Mouse (Mus musculus): ENCODE results near the gene Slc5a4b. TPM values are rescaled to one million over a fixed set of nuclear protein-coding genes. Genes with fewer than 3 reads are reported as not detected.
"Not testable (repeated sequence)": the region's sequence is repeated elsewhere in the genome, so short reads cannot be mapped to it uniquely, and the experiment has no call there.

Gene Slc5a4b
- total RNA-seq (2017) = not detected in 2 replicates

- ATAC-seq (replicated peaks in 1 of 2; ENCODE audit: insufficient read depth in 1 of 2, low FRiP score in 2 of 2, low TSS enrichment in 1 of 2, low read depth in 1 of 2, poor library complexity in 2 of 2, severe bottlenecking in 2 of 2) = no peak
Measured at GRCm38 (mm10) chr10:76110861-76111260, at the start of gene Slc5a4b. Gene Slc5a4b, minus strand, starts transcription at chr10:76110961.

GRCm38 (mm10) chr10:76158009-76158408 lies 47.2 kb upstream of the Slc5a4b start:
- no peak for ATAC-seq (replicated peaks in 1 of 2; ENCODE audit: insufficient read depth in 1 of 2, low FRiP score in 2 of 2, low TSS enrichment in 1 of 2, low read depth in 1 of 2, poor library complexity in 2 of 2, severe bottlenecking in 2 of 2)

- ATAC-seq (replicated peaks in 1 of 2; ENCODE audit: insufficient read depth in 1 of 2, low FRiP score in 2 of 2, low TSS enrichment in 1 of 2, low read depth in 1 of 2, poor library complexity in 2 of 2, severe bottlenecking in 2 of 2) = no peak
Measured at GRCm38 (mm10) chr10:76157528-76157927, 46.8 kb upstream of the Slc5a4b start.

- no peak for ATAC-seq (replicated peaks in 1 of 2; ENCODE audit: insufficient read depth in 1 of 2, low FRiP score in 2 of 2, low TSS enrichment in 1 of 2, low read depth in 1 of 2, poor library complexity in 2 of 2, severe bottlenecking in 2 of 2)
Measured at GRCm38 (mm10) chr10:76155911-76156310, 45.1 kb upstream of the Slc5a4b start.

GRCm38 (mm10) chr10:76147278-76147677 lies 36.5 kb upstream of the Slc5a4b start, which contains the start of gene Slc5a4a:
Gene Slc5a4a, plus strand, starts transcription at chr10:76147451.
- no peak for ATAC-seq (replicated peaks in 1 of 2; ENCODE audit: insufficient read depth in 1 of 2, low FRiP score in 2 of 2, low TSS enrichment in 1 of 2, low read depth in 1 of 2, poor library complexity in 2 of 2, severe bottlenecking in 2 of 2)

- no peak for ATAC-seq (replicated peaks in 1 of 2; ENCODE audit: insufficient read depth in 1 of 2, low FRiP score in 2 of 2, low TSS enrichment in 1 of 2, low read depth in 1 of 2, poor library complexity in 2 of 2, severe bottlenecking in 2 of 2)
Measured at GRCm38 (mm10) chr10:76146846-76147245, 36.1 kb upstream of the Slc5a4b start.

GRCm38 (mm10) chr10:76136318-76136717 lies 25.6 kb upstream of the Slc5a4b start:
- no peak for ATAC-seq (replicated peaks in 1 of 2; ENCODE audit: insufficient read depth in 1 of 2, low FRiP score in 2 of 2, low TSS enrichment in 1 of 2, low read depth in 1 of 2, poor library complexity in 2 of 2, severe bottlenecking in 2 of 2)

GRCm38 (mm10) chr10:76132506-76132905 lies 21.7 kb upstream of the Slc5a4b start:
- no peak for ATAC-seq (replicated peaks in 1 of 2; ENCODE audit: insufficient read depth in 1 of 2, low FRiP score in 2 of 2, low TSS enrichment in 1 of 2, low read depth in 1 of 2, poor library complexity in 2 of 2, severe bottlenecking in 2 of 2)

- no peak for ATAC-seq (replicated peaks in 1 of 2; ENCODE audit: insufficient read depth in 1 of 2, low FRiP score in 2 of 2, low TSS enrichment in 1 of 2, low read depth in 1 of 2, poor library complexity in 2 of 2, severe bottlenecking in 2 of 2)
Measured at GRCm38 (mm10) chr10:76121495-76121894, 10.7 kb upstream of the Slc5a4b start.

GRCm38 (mm10) chr10:76120124-76120711 lies 9.5 kb upstream of the Slc5a4b start:
- ATAC-seq (replicated peaks in 1 of 2; ENCODE audit: insufficient read depth in 1 of 2, low FRiP score in 2 of 2, low TSS enrichment in 1 of 2, low read depth in 1 of 2, poor library complexity in 2 of 2, severe bottlenecking in 2 of 2) = no peak

- ATAC-seq (replicated peaks in 1 of 2; ENCODE audit: insufficient read depth in 1 of 2, low FRiP score in 2 of 2, low TSS enrichment in 1 of 2, low read depth in 1 of 2, poor library complexity in 2 of 2, severe bottlenecking in 2 of 2) = no peak
Measured at GRCm38 (mm10) chr10:76118741-76119140, 8.0 kb upstream of the Slc5a4b start.

GRCm38 (mm10) chr10:76117966-76118365 lies 7.2 kb upstream of the Slc5a4b start:
- peak; percentile 90 to 96 for ATAC-seq (replicated peaks in 1 of 2; ENCODE audit: insufficient read depth in 1 of 2, low FRiP score in 2 of 2, low TSS enrichment in 1 of 2, low read depth in 1 of 2, poor library complexity in 2 of 2, severe bottlenecking in 2 of 2)

- no peak for ATAC-seq (replicated peaks in 1 of 2; ENCODE audit: insufficient read depth in 1 of 2, low FRiP score in 2 of 2, low TSS enrichment in 1 of 2, low read depth in 1 of 2, poor library complexity in 2 of 2, severe bottlenecking in 2 of 2)
Measured at GRCm38 (mm10) chr10:76097368-76097767, 13.4 kb downstream of the Slc5a4b start.

GRCm38 (mm10) chr10:76096580-76096979 lies 14.2 kb downstream of the Slc5a4b start:
- no peak for ATAC-seq (replicated peaks in 1 of 2; ENCODE audit: insufficient read depth in 1 of 2, low FRiP score in 2 of 2, low TSS enrichment in 1 of 2, low read depth in 1 of 2, poor library complexity in 2 of 2, severe bottlenecking in 2 of 2)

GRCm38 (mm10) chr10:76077008-76077407 lies 33.8 kb downstream of the Slc5a4b start:
- ATAC-seq (replicated peaks in 1 of 2; ENCODE audit: insufficient read depth in 1 of 2, low FRiP score in 2 of 2, low TSS enrichment in 1 of 2, low read depth in 1 of 2, poor library complexity in 2 of 2, severe bottlenecking in 2 of 2) = not testable (repeated sequence)

GRCm38 (mm10) chr10:76072080-76072479 lies 38.7 kb downstream of the Slc5a4b start:
- not testable (repeated sequence) for ATAC-seq (replicated peaks in 1 of 2; ENCODE audit: insufficient read depth in 1 of 2, low FRiP score in 2 of 2, low TSS enrichment in 1 of 2, low read depth in 1 of 2, poor library complexity in 2 of 2, severe bottlenecking in 2 of 2)

- ATAC-seq (replicated peaks in 1 of 2; ENCODE audit: insufficient read depth in 1 of 2, low FRiP score in 2 of 2, low TSS enrichment in 1 of 2, low read depth in 1 of 2, poor library complexity in 2 of 2, severe bottlenecking in 2 of 2) = no peak
Measured at GRCm38 (mm10) chr10:76067674-76068613, 42.8 kb downstream of the Slc5a4b start.

GRCm38 (mm10) chr10:76062439-76062838 lies 48.3 kb downstream of the Slc5a4b start:
- no peak for ATAC-seq (replicated peaks in 1 of 2; ENCODE audit: insufficient read depth in 1 of 2, low FRiP score in 2 of 2, low TSS enrichment in 1 of 2, low read depth in 1 of 2, poor library complexity in 2 of 2, severe bottlenecking in 2 of 2)

Data from hematopoietic stem cell, adult 5-6 weeks (primary cell).